Mouse (Mus musculus) spleen, adult 18-20 months (tissue): ENCODE results near the gene Aqr.

Source experiments
- DNase-seq, 2 experiments: peaks; one replicate each; pipeline ENCODE4 v3.0.0; 2022; ENCODE audit warnings: mixed read lengths in 2 of 2

Aqr gene

GRCm38 (mm10) chr2:114133355-114133754, 53.5 kb downstream of the Aqr start:
- DNase-seq = no peak

GRCm38 (mm10) chr2:114130657-114131056, 56.2 kb downstream of the Aqr start:
- no peak for DNase-seq

DNA sequence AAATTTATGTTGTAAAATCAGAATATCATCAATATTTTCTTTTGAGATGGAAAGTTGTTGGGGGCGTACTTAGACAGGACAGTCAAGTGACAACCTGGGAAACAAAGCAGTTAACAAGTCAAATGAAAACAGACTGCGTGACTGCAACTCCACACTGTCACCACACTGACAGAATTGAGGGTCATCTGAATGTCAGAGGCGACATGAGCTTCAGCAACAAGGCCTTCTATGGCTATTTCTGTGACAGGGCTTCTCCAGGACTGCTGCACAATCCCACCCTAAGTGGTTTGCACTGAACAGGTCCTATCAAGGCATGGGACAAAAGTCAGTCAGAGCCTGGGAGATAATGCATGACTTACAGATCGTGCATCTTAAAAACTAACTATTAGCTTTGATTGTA, 63.5 kb downstream of the Aqr start:
- no peak for DNase-seq

GRCm38 (mm10) chr2:114119451-114119850, 67.4 kb downstream of the Aqr start:
- no peak for DNase-seq

GRCm38 (mm10) chr2:114117665-114118064, 69.2 kb downstream of the Aqr start:
- DNase-seq = no peak

DNA sequence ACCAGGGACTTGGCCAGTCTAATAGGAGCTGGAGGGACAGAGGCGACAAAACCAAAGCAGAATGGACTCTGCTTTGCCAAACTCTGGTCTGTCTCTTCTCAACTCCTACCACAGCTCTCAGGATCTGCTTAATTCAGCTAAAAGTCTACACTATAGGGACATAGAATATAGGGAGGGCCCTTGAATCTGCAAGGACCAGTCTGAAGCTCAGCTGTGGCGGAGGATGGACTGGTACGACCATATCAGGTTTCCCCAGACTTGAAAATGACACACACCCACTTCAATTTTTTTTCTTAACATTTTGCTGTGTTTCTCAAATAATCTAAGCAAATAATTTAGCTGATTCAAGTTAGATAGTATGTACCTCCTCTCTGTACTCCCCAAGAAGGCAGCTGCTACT, 69.6 kb downstream of the Aqr start:
- no peak for DNase-seq

GRCm38 (mm10) chr2:114115563-114115962, 71.3 kb downstream of the Aqr start:
- no peak for DNase-seq

DNA sequence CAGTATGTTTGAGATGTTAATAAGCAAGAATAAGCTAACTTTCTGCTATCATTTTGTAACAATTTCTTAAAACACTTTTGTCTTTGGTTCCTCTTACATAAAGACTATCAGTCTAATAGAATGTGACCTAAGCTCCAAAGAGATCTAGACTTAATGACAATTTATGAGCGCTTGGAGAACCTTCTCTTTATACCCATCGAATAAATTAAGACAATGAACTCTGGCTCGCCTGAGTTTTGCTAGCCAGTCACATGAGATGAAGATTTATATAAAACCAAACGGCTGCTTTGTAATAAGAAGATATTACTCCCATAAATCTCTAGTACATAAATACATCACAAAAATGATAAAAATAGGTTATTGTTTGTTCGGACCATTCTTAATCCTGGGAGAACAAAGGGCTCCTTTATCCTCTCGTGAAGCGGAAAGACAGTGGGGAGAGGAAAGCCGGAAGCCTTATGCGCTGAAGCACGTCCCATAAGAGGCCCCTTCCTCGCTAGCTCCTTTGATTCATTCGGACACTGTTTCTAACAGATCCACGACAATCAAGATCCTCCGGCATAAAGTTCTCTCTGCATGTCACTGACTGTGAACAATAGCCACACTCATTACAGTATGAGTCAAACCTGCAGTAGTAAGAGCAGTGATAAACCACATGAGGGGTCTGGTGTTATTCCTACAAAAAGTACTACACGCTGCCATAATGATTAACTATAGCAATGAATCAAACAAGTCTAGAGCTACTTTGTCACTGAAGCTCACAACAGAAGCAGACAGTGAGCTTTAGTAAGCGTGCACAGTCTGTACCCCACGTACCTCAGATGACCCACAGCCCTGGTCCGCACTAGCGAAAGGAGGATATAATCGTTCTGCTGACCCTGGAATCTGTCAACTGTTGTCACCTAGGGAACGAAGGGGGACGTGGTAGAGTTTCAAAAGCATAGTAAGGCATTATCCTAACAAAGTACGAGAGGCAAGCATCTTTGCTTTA, 79.2 kb downstream of the Aqr start:
- DNase-seq = no peak

GRCm38 (mm10) chr2:114106383-114106782, 80.4 kb downstream of the Aqr start:
- no peak for DNase-seq

DNA sequence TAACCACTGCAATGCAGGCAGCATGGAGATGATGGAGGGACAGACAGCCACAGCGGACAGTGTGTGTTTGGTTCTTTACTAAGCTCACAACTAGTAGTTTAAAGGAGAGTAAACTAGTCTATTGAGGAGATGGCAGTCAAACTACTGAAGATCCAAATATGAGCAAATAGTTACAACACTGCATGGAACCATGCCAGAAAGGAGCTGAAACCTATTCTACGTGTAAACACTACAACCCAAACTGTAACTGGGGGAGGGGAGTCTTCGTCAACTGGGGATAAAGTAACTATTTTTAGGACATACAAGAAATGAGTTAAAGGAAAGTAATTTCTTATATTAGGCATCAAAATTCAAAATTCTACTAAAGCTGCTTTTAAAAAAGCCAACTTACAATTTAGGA, 84.4 kb downstream of the Aqr start:
- DNase-seq = no peak

- no peak for DNase-seq
Observed at GRCm38 (mm10) chr2:114100834-114101233, 86.0 kb downstream of the Aqr start.

DNA sequence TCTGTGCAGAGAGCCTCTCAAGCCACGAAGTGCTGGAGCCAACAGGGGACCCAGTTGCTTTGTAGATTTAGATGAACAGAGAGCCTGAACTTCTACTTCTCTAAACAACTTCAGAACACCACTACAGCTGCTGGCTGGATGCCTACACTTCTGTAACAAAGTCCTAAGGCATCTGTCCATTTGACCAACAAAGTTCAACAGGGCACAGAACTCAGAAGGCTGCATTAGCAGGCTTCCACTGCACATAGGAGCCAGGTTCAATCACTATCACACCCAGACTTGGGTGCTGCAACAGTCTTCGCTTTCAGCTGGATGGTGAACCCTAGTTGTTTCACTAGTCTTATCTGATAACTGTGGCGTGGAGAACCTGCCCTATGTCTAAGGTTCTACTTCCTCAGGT, 87.0 kb downstream of the Aqr start:
- no peak for DNase-seq

- no peak for DNase-seq
Observed at GRCm38 (mm10) chr2:114099109-114099508, 87.7 kb downstream of the Aqr start.

DNA sequence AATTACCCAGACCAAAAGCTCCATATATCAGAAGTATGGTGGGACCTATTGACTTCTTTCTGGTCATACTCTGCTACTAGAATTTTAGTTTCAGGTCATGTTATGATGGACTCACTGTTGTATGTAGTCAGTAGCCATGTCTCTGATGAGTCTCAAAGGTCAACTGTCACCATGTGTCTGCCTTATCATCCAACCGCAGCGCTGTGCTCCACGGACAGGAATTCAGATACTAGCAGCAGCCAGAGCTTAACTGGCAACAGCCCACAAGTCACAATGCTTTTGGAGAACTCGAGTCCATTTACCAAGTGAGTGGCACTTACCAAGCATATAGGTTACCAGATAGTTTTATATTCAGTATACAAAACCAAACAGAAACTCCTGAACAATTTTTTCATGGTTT, 89.2 kb downstream of the Aqr start:
- DNase-seq = no peak

GRCm38 (mm10) chr2:114096570-114096969, 90.3 kb downstream of the Aqr start:
- no peak for DNase-seq

- DNase-seq = no peak
Observed at GRCm38 (mm10) chr2:114095348-114095747, 91.5 kb downstream of the Aqr start.

DNA sequence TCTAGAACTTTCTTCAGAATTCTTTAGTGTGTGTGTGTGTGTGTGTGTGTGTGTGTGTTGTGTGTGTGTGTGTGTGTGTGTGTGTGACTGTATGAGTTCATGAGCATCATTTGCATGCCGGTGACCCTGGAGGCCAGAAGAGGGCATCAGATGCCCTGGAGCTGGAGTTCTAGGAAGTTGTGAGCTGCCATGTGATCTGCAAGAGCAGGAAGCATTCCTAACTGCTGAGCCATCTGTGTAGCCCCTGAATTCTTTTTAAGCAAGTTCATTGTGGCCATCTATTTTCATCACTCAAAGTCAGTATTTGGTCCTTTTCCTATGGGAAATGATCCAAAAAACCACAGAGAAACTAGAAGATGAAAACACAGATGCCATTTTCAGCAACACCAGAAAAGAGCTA, 92.1 kb downstream of the Aqr start:
- no peak for DNase-seq

DNA sequence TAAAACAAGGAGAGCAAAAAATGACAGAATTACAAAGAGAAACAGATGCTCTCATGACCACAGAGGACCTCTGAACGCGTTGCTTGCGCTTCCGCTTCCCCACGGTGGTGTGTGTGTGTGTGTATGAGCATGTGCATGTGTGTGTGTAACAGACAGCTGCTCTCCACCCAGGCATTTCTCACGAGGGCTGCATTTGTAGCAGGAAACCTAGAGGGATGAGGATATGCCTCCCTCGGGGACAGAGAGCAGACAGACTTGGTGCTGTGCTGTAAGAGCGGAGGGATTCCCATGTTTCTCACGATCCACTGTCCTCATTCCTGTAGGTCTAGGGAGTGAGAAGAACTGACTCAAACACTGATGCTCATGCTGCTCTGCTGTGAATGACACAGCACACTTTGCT, 93.2 kb downstream of the Aqr start:
- no peak for DNase-seq

DNA sequence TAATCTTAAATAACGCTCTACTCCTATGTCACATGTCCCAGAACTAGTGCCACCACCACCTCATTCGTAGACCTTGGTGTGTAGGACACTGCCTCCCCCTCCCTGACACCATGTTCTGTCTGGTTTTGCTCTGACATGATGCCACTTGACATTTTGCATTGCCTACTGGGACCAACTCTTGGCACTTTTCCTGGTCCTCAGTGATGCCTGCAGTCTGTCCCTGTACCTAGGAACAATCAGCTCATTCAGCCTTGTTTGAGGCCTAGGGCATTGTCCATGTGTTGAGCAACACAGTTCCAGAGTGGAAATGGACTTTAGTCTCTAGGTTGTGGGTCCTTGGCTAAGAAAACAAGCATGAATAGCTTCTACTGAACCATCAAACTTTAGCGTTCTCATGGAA, 97.0 kb downstream of the Aqr start:
- DNase-seq = no peak

DNA sequence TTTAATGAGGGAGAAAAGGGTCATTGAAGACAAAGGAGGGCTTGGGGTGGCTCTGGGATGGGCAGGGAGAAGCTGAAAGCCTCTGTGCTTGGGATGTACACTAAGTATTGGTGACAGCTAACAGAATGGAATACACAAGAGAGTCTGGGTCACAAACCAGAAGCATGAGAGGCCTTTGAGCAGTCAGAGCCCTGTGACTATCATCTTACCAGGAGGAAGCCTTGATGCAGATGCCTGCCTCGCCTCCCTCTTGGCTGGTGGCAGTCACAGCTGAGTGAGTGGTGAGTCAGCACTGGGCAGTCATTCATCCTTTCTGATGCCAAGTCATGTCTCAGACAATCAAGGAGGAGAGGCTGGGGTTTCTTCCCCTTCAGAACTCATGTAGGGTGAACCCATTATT, 99.6 kb downstream of the Aqr start:
- DNase-seq = no peak

DNA sequence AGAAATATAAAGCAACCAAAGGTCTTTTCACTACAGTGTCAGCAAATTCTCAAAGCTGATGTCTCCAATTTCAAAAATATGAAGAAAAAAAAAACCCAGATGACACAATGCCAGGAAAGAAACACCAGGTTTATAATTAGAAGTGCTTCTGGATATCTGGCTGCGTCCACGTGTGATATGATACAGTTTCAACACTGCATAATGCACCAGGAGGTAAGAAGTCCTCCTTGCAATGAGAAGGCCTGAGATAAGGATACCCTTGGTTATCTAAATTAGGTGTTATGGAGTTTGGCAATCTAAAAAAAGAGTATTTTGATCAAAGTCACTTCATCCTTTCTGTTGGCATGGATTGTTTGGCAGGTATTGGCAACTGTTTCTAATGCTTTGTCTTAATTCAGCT, 114.9 kb downstream of the Aqr start:
- no peak for DNase-seq

GRCm38 (mm10) chr2:114066226-114066625, 120.6 kb downstream of the Aqr start:
- no peak for DNase-seq

GRCm38 (mm10) chr2:114064004-114064403, 122.8 kb downstream of the Aqr start:
- no peak for DNase-seq

GRCm38 (mm10) chr2:114060071-114060591, 126.7 kb downstream of the Aqr start:
- no peak for DNase-seq

- no peak for DNase-seq
Observed at GRCm38 (mm10) chr2:114059608-114060007, 127.2 kb downstream of the Aqr start.
